Mouse (Mus musculus) erythroblast, embryonic 14.5 days (primary cell): Measurements from ENCODE around the gene Tgm1.

Experiments
- GATA1 ChIP-seq: IDR thresholded peaks from 2 replicates; pipeline ENCODE4 v1.6.1; 2012; ENCODE audit warnings: low read length, inconsistent platforms, mixed read lengths
- TAL1 ChIP-seq: IDR thresholded peaks from 3 replicates; pipeline ENCODE4 v1.6.1; 2012; ENCODE audit warnings: low read length, inconsistent platforms, mixed read lengths

DNA sequence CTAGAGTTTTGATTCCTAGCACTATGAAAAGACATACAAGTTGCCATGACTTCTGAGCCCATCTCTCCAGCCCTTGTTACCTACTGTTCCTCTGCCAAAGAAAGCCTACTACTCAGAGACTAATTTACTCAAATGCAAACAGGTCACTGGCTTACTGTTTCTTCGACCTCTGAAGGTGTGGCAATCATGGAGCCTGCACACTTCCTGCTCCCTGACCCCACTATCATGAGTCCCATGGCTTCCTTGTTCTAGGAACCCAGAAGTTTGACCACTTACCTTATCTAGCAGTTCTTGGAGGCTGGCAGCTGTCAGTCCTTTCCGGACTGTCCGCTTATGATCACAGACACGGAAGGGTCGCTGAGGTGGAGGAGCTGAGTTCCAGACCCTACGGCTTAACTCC lies 43.8 kb upstream of the Tgm1 start:
- no peak for TF ChIP-seq GATA1
- TF ChIP-seq TAL1, result no peak
